Mouse (Mus musculus) liver, adult 2 months (tissue): ENCODE measurements at regions not wholly inside any gene's neighbourhood (a gene's known extent, or its start where the extent isn't known, plus 50 kb on each side); places are given as distances from the start of the nearest gene placed in this dataset.

ENCODE experiments used
- DNase-seq: peaks from one replicate; pipeline ENCODE4 v3.0.0-alpha.2; 2011; ENCODE audit warnings: low read depth, low spot score; ENCODE audit errors: extremely low read depth
- H3K27ac ChIP-seq: fragments of 200-500 bp; replicated peaks from 2 replicates; pipeline ENCODE4 v1.5.1; 2012; ENCODE audit warnings: low read depth, mild to moderate bottlenecking, control low read depth, inconsistent platforms, low read length; ENCODE audit not compliant: insufficient read depth
- H3K27me3 ChIP-seq: fragments of 200-500 bp; 2 replicates; pipeline ENCODE4 v1.6.1; 2012; ENCODE audit warnings: mild to moderate bottlenecking, moderate library complexity, low read length, inconsistent platforms; ENCODE audit not compliant: control insufficient read depth, insufficient read depth
- H3K36me3 ChIP-seq: fragments of 200-500 bp; 2 replicates; pipeline ENCODE4 v1.6.1; 2012; ENCODE audit warnings: low read length, inconsistent platforms; ENCODE audit not compliant: control insufficient read depth, insufficient read depth
- H3K4me1 ChIP-seq: fragments of 200-500 bp; 2 replicates; pipeline ENCODE4 v1.6.1; 2011; ENCODE audit warnings: low read length; ENCODE audit not compliant: control insufficient read depth, insufficient read depth
- H3K4me3 ChIP-seq: fragments of 200-500 bp; 2 replicates; pipeline ENCODE4 v1.5.1; 2011; ENCODE audit warnings: low read depth, mild to moderate bottlenecking, control low read depth, low read length, moderate library complexity; ENCODE audit not compliant: insufficient read depth
- H3K79me2 ChIP-seq: fragments of 200-500 bp; 2 replicates; pipeline ENCODE4 v1.6.1; 2012; ENCODE audit warnings: inconsistent platforms, mild to moderate bottlenecking, low read length, moderate library complexity; ENCODE audit not compliant: control insufficient read depth, insufficient read depth
- H3K9ac ChIP-seq: fragments of 200-500 bp; 2 replicates; pipeline ENCODE4 v1.6.1; 2012; ENCODE audit warnings: low read depth, mild to moderate bottlenecking, control low read depth, inconsistent platforms, low read length
- CTCF ChIP-seq: fragments of 200-500 bp; IDR thresholded peaks from 2 replicates; pipeline ENCODE4 v1.5.1; 2011; ENCODE audit warnings: low read depth, low read length, control low read depth
- POLR2A ChIP-seq: fragments of 200-500 bp; IDR thresholded peaks from 2 replicates; pipeline ENCODE4 v1.6.1; 2011; ENCODE audit warnings: low read length, control low read depth; ENCODE audit not compliant: insufficient read depth; ENCODE audit errors: extremely low read depth
- WGBS: fragments of 180-500 bp; shearing (Covaris S2); methylation state at CpG from one replicate; pipeline ENCODE4 v1.1.7; 2018; 5-methylcytosine and 5-hydroxymethylcytosine counted together

DNA sequence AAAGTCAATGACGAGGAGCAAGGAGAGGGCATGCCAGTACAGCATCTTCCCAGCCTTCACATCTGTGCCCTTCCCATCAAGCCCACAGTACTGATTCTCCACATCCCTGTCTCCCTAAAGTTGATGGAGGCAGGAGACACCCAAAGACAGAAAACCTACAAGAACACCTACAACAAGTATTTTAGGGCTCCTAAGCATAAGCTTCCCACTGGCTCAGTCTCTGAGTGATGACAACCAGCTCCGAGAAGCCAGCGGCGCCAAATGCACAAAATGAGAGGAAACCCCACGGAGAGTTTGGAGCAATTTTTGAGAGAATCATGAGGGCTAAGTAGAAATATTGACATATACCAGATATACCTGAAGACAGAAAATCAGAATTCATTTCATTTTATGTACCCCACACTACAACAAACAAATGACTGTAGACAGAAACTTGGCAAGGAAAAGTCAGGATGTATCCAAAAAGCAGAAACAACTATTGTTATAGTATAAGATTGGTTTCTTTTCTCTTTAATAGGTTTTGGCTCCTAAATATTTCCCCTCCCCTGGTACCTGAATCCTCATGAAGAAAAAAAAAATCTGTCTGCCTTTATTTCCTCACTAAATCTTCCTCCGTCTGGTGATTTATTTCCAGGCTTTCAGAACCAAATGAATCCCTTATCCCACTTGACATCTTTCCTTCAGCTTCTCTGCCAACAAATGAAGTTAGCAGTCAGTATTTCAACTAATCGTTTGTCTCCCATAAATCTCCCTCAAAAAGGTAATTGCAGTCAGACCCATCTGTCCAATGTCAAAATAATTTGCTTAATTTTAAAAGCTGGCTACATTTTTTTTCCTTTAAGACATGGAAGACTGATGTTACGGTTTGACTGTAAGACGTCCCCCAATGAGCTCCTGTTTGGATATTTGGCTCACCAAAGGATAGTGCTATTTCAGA lies 102.0 kb downstream of the Actbl2 start:
- Histone ChIP-seq H3K36me3 (no peaks in the 10 kb centered on the region), H3K79me2 (no peaks in the 10 kb centered on the region), H3K27ac (no peak overlapping the region), H3K27me3 (no peaks in the 10 kb centered on the region), H3K9ac (no peak overlapping the region), H3K4me3 (no peak overlapping the region), H3K4me1 (no peaks in the 10 kb centered on the region; the same call in 1 of the 2 replicates)
- TF ChIP-seq CTCF (no peak), POLR2A (no peak)
- 88% methylated on average over 9 of the region's 9 CpGs for WGBS
- DNase-seq: no peak

DNA sequence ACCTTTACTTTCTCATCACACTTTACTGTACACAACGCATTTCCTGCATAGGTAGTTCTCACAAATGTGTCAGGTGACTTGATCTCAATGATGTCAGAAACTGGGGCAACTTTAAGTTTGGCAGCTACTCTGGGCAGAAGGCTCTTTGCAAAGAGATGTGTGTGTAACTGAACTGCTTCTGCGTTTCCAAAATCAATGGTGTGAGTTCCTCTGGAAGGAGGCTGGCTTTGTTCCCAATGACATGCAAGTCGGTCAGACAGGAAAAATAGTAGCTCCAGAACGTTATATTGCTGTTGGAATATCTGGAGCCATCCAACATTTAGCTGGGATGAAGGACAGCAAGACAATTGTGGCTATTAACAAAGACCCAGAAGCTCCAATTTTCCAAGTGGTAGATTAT lies 106.6 kb downstream of the Actbl2 start:
- Histone ChIP-seq H3K36me3 (no peaks in the 10 kb centered on the region), H3K9ac (no peak overlapping the region), H3K4me3 (no peak overlapping the region), H3K27me3 (no peaks in the 10 kb centered on the region), H3K27ac (no peak overlapping the region), H3K79me2 (no peaks in the 10 kb centered on the region), H3K4me1 (no peaks in the 10 kb centered on the region)
- no peak for TF ChIP-seq CTCF
- no peak for TF ChIP-seq POLR2A
- DNase-seq: no peak
- 66% methylated on average over 4 of the region's 4 CpGs for WGBS

DNA sequence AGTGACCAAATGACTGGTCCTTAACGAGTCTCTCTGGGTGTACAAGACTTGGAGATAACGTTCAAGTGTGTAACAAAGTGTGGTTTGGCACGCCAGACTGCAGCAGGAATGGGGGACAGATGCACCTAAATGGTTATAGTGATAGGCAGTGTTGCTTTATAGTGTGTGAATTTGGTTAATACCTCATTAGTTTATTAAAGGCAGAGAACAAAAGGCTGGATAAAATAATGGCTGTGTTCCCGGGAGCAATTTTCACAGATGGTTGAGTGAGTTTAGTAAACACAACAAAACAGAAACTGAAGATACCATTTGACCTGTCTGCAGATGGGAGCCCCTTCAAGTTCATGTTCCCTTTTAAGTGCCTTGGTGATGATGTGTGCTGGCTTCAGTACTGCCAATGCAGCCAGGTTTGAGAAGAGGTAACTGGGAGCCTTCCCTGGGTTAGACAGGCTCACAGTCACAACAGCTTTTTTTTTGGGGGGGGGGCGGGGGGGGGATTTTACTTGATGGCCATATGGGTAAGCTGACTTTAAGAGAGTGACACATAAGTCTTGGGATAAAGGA lies 108.4 kb downstream of the Actbl2 start:
- Histone ChIP-seq H3K27me3 (no peaks in the 10 kb centered on the region), H3K9ac (no peak overlapping the region), H3K4me3 (no peak overlapping the region), H3K27ac (no peak overlapping the region), H3K36me3 (no peaks in the 10 kb centered on the region), H3K79me2 (no peaks in the 10 kb centered on the region), H3K4me1 (no peaks in the 10 kb centered on the region)
- WGBS: 72% methylated on average over 5 of the region's 5 CpGs
- no peak for DNase-seq
- TF ChIP-seq CTCF (no peak), POLR2A (no peak)

DNA sequence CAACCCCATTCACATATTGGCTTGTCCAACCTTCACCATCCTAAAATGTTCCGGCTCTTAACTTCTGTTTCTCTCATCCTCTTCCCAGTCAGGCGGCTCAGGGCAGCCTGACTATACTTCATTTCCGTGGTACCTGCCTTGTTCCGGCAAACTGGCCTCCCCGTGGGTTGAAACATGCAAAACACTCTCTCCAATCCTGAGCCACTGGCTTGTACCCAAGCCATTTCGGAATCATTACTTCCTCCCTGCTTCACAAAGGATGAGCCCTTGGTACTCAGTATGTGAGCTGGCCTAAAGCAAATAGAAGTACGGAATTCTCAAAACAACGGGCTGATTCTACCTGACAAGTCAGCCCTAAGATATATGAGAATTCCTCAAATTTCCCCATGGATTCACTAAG lies 112.1 kb downstream of the Actbl2 start:
- 92% methylated on average over 8 of the region's 8 CpGs for WGBS
- TF ChIP-seq CTCF (no peak), POLR2A (no peak)
- no peak for DNase-seq
- no peak overlapping the region for H3K27ac ChIP-seq
- H3K4me3 ChIP-seq: no peak overlapping the region
- H3K27me3 ChIP-seq: no peaks in the 10 kb centered on the region
- no peaks in the 10 kb centered on the region for H3K79me2 ChIP-seq
- no peaks in the 10 kb centered on the region for H3K4me1 ChIP-seq
- H3K36me3 ChIP-seq: no peaks in the 10 kb centered on the region
- H3K9ac ChIP-seq: no peak overlapping the region

DNA sequence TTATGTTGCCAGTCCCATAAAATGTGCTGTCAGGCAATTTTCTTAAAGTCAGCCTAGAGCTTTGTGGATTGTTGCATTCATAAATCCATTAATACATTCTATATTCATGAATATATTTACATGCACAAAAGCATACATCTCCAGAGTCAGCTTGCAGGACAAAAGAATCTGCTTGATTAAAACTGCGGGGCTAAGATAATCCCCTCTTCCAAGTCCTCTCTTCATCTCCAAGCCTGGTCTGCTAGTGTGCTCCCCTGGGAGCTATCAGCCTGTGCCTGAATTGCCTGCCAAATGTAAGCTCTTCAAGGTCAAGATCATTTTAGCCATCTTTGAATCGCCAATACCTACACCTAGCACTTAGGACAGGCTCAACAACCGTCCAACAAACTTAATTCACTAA lies 112.8 kb downstream of the Actbl2 start:
- Histone ChIP-seq H3K79me2 (no peaks in the 10 kb centered on the region), H3K36me3 (no peaks in the 10 kb centered on the region), H3K27me3 (no peaks in the 10 kb centered on the region), H3K4me1 (no peaks in the 10 kb centered on the region), H3K27ac (no peak overlapping the region), H3K4me3 (no peak overlapping the region), H3K9ac (no peak overlapping the region)
- DNase-seq: no peak
- TF ChIP-seq POLR2A (no peak), CTCF (no peak)
- WGBS: 72% methylated on average over 3 of the region's 3 CpGs

GRCm38 (mm10) chr13:111369916-111370315 lies 115.1 kb downstream of the Actbl2 start:
- no peak for DNase-seq
- Histone ChIP-seq H3K36me3 (no peaks in the 10 kb centered on the region), H3K27ac (no peak overlapping the region), H3K79me2 (no peaks in the 10 kb centered on the region), H3K4me3 (no peak overlapping the region), H3K27me3 (no peaks in the 10 kb centered on the region), H3K9ac (no peak overlapping the region), H3K4me1 (no peaks in the 10 kb centered on the region)
- TF ChIP-seq CTCF: no peak
- no peak for TF ChIP-seq POLR2A
- 80% methylated on average over 3 of the region's 3 CpGs for WGBS
